Mouse (Mus musculus) embryonic fibroblast, embryonic 13.5 days (primary cell): Measurements from ENCODE around the gene Arhgef33.

Experiments
- CTCF ChIP-seq: IDR thresholded peaks from 2 replicates; pipeline ENCODE4 v1.5.1; 2011; ENCODE audit warnings: mild to moderate bottlenecking, control low read depth, low read length, moderate library complexity, borderline replicate concordance; ENCODE audit not compliant: insufficient read depth
- POLR2A ChIP-seq: IDR thresholded peaks from 2 replicates; pipeline ENCODE4 v1.6.1; 2011; ENCODE audit warnings: low read depth, mild to moderate bottlenecking, control low read depth, low read length, moderate library complexity

DNA sequence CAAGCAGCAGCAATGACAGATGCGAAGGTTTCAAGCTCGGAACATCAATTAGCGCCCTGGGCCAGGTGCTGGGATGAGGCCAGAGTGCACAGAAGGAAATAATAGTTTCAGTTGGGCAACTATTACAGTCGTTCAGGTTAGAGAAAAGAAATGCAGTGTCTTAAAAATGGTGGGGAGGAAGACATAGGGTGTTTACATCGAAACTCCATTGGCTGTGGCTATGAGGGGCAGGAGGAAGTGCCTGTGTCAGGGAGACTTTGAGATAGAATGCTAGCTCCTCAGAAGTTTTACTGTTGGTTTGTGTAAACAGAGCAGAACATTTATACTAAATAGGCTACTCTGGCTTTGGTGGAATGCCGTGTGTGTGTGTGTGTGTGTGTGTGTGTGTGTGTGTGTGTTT is 19.2 kb upstream of the Arhgef33 start:
- TF ChIP-seq CTCF (no peak), POLR2A (no peak)
